Mouse (Mus musculus): ENCODE measurements around the gene Tprgl. TPM values are rescaled to one million over a fixed set of nuclear protein-coding genes. Genes with fewer than 3 reads are reported as not detected.

The Tprgl gene
- polyA plus RNA-seq, 1 experiment: 173 TPM

DNA sequence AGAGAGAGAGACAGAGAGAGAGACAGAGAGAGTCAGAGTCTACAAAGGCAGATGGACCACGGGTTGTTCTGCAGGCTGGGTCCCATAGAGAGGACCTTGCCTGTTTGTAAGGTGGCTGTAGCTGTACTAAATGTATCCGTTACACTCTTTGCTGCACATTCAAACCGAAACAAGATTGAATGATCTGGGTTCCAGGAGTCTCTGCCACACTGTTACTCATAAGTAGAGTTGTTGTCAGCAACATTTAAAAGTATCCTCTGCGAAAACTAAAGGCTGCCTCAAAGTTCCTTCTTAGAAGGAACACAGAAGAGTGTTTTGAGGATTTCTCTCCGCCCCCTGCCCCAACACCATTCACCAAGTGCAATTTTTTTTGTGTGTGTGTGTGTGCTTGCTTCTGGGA is 23.3 kb downstream of the Tprgl start:
- WGBS: 59% methylated on average over 5 of the region's 5 CpGs
- DNase-seq: no peak
- H3K4me1 ChIP-seq (ENCODE audit: control insufficient read depth, insufficient read depth, low read length): no peaks in the 10 kb centered on the region
- no peak overlapping the region for H3K27ac ChIP-seq (ENCODE audit: insufficient read depth, low read depth, low read length)
- no peaks in the 10 kb centered on the region for H3K36me3 ChIP-seq (ENCODE audit: control insufficient read depth, insufficient read depth, low read length)
- H3K27me3 ChIP-seq (replicated peaks; ENCODE audit: control insufficient read depth, insufficient read depth, low read length): peaks cover 13% of the 10 kb centered on the region
- TF ChIP-seq CTCF (conservative IDR thresholded peaks at IDR 0.05; ENCODE audit: insufficient read depth, insufficient read length, low read depth, low read length) (no peak), POLR2A (IDR thresholded peaks at IDR 0.05; ENCODE audit: low read depth, low read length) (no peak)
- H3K4me3 ChIP-seq (ENCODE audit: insufficient read depth, low read depth, low read length): no peak overlapping the region

DNA sequence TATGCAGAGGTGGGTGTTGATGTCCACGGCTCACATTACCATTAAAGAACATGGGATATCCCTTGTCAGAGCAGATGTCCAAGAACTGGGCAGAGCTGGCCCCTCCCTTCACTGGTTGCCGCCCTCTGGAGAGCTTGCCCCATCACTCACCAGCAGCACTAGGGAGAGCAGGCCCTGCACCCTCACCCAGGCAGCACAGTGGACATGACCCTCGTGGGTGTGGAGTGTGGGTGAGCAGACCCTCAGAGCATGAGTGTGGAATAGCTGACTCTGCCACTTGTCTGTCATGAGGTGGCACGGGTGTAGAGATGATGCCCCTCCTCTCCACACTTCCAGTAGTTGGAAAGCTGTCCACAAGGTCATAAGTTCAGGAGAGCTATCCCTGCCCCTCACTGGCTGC is 25.7 kb downstream of the Tprgl start:
- TF ChIP-seq CTCF (conservative IDR thresholded peaks at IDR 0.05; ENCODE audit: insufficient read depth, insufficient read length, low read depth, low read length) (no peak), POLR2A (IDR thresholded peaks at IDR 0.05; ENCODE audit: low read depth, low read length) (no peak)

DNA sequence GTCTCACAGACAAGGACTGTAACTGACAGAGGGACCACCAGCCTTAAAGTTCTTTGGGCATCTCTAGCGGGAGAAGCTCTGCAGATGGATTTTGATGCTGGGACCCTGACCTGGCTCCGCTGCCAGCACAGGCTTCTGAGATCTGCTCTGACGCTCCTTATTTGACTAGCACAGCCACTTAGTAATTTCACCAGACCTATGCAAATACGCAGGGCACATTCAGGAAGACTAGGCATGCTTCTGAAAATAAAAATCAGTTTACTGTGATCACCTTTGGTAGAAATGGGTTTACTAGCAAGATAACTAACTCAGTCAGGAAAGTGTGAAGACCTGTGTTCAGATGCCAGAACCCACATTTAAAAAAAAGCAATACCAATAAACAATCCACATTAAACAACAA is 28.6 kb downstream of the Tprgl start:
- no peak for DNase-seq
- 90% methylated on average over 4 of the region's 4 CpGs for WGBS
- Histone ChIP-seq H3K4me3 (ENCODE audit: insufficient read depth, low read depth, low read length) (no peak overlapping the region), H3K36me3 (ENCODE audit: control insufficient read depth, insufficient read depth, low read length) (no peaks in the 10 kb centered on the region), H3K4me1 (ENCODE audit: control insufficient read depth, insufficient read depth, low read length) (no peaks in the 10 kb centered on the region), H3K27me3 (replicated peaks; ENCODE audit: control insufficient read depth, insufficient read depth, low read length) (no peaks in the 10 kb centered on the region), H3K27ac (ENCODE audit: insufficient read depth, low read depth, low read length) (no peak overlapping the region)
- TF ChIP-seq POLR2A (IDR thresholded peaks at IDR 0.05; ENCODE audit: low read depth, low read length) (no peak), CTCF (conservative IDR thresholded peaks at IDR 0.05; ENCODE audit: insufficient read depth, insufficient read length, low read depth, low read length) (no peak)

More for the DNA sequence above, 25.7 kb downstream of the Tprgl start:
- DNase-seq: no peak
- Histone ChIP-seq H3K4me3 (ENCODE audit: insufficient read depth, low read depth, low read length) (no peak overlapping the region), H3K27ac (ENCODE audit: insufficient read depth, low read depth, low read length) (no peak overlapping the region), H3K27me3 (replicated peaks; ENCODE audit: control insufficient read depth, insufficient read depth, low read length) (peaks cover 6% of the 10 kb centered on the region), H3K4me1 (ENCODE audit: control insufficient read depth, insufficient read depth, low read length) (no peaks in the 10 kb centered on the region), H3K36me3 (ENCODE audit: control insufficient read depth, insufficient read depth, low read length) (no peaks in the 10 kb centered on the region)
- WGBS: 50% methylated on average over 4 of the region's 4 CpGs

DNA sequence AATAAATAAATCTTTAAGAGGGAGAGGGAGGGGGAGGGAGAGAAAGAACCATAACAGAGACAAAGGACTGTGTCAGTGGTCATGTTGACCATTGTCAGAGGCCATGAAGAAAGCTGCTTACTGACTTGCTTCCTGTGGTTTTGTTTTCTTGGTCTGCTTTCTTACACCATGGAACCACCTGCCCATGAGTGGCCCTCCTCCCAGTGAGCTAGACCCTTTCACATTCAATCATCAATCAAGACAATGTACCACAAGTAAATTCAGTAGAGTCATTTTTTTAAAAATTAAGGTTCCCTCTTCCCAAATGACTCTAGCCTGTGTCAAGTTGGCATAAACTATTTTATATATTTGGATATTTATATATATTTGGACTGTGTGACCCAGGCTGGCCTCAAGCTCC is 30.5 kb downstream of the Tprgl start:
- H3K4me1 ChIP-seq (ENCODE audit: control insufficient read depth, insufficient read depth, low read length): no peaks in the 10 kb centered on the region
- TF ChIP-seq CTCF (conservative IDR thresholded peaks at IDR 0.05; ENCODE audit: insufficient read depth, insufficient read length, low read depth, low read length): no peak
- TF ChIP-seq POLR2A (IDR thresholded peaks at IDR 0.05; ENCODE audit: low read depth, low read length): no peak
- H3K27ac ChIP-seq (ENCODE audit: insufficient read depth, low read depth, low read length): no peak overlapping the region
- no peak overlapping the region for H3K4me3 ChIP-seq (ENCODE audit: insufficient read depth, low read depth, low read length)
- H3K36me3 ChIP-seq (ENCODE audit: control insufficient read depth, insufficient read depth, low read length): no peaks in the 10 kb centered on the region
- DNase-seq: no peak
- no peaks in the 10 kb centered on the region for H3K27me3 ChIP-seq (replicated peaks; ENCODE audit: control insufficient read depth, insufficient read depth, low read length)

DNA sequence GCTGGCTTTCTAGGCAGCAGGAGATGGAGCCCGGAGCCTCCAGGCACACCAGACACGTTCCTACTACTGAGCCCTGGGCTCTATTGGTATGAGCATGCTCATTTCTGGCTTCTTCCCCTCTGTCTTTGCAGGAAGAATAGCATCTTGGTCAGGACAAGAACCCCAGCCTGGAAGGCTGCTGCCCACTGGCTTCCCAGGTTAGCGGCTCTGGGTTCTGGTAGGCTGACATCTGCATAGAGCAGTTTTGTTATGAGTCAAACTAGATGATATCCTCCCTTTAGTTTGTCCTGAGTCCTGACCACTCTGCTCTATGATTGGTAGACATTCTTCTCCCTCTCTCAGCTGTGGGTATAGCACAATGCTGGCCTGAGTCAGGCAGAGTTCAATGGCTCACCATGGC is 33.2 kb downstream of the Tprgl start:
- Histone ChIP-seq H3K4me1 (ENCODE audit: control insufficient read depth, insufficient read depth, low read length) (no peaks in the 10 kb centered on the region), H3K4me3 (ENCODE audit: insufficient read depth, low read depth, low read length) (no peak overlapping the region), H3K27ac (ENCODE audit: insufficient read depth, low read depth, low read length) (no peak overlapping the region), H3K27me3 (replicated peaks; ENCODE audit: control insufficient read depth, insufficient read depth, low read length) (no peaks in the 10 kb centered on the region), H3K36me3 (ENCODE audit: control insufficient read depth, insufficient read depth, low read length) (no peaks in the 10 kb centered on the region)
- DNase-seq: no peak
- TF ChIP-seq POLR2A (IDR thresholded peaks at IDR 0.05; ENCODE audit: low read depth, low read length): no peak
- no peak for TF ChIP-seq CTCF (conservative IDR thresholded peaks at IDR 0.05; ENCODE audit: insufficient read depth, insufficient read length, low read depth, low read length)
- WGBS: 71% methylated on average over 3 of the region's 3 CpGs

DNA sequence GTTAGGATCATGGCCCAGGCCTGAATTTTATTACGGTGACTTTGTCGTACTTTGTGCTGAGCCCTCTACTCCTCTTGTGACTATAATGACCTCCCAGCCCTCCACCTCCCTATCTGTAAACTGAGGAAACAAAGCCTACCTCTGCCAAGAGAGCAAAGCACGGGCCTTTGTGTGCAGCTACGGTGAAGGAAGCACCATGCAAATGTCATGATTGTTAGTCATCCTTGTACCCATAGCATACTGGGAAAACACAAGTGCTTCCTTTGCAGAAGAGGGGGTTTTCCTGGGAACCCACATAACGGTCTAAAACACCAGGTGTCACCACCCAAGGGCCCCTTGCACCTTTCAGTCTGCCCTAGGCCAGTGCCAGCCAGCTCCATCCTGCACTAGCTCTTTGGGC is 35.3 kb downstream of the Tprgl start:
- no peak for DNase-seq
- Histone ChIP-seq H3K27me3 (replicated peaks; ENCODE audit: control insufficient read depth, insufficient read depth, low read length) (no peaks in the 10 kb centered on the region), H3K4me3 (ENCODE audit: insufficient read depth, low read depth, low read length) (no peak overlapping the region), H3K27ac (ENCODE audit: insufficient read depth, low read depth, low read length) (no peak overlapping the region), H3K4me1 (ENCODE audit: control insufficient read depth, insufficient read depth, low read length) (no peaks in the 10 kb centered on the region), H3K36me3 (ENCODE audit: control insufficient read depth, insufficient read depth, low read length) (no peaks in the 10 kb centered on the region)
- WGBS: 62% methylated on average over 5 of the region's 5 CpGs
- TF ChIP-seq CTCF (conservative IDR thresholded peaks at IDR 0.05; ENCODE audit: insufficient read depth, insufficient read length, low read depth, low read length) (no peak), POLR2A (IDR thresholded peaks at IDR 0.05; ENCODE audit: low read depth, low read length) (no peak)

DNA sequence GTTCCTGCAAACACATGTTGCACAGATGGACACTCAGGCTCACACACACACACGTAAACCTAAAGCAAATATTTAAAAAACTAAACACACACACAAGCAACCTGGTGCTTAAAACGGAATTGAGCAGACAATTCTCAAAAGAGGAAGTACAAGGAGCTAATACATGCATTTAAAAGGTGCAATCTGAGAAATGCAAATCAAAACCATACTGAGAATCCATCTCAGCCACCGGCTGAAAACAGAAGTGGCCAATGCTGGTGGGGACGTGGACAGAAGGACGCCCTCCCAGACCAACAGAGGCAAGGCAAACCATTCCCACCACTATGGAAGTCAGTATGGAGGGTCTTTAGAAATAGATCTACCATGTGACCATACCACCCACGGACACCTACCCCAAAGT is 36.9 kb downstream of the Tprgl start:
- DNase-seq: no peak
- TF ChIP-seq CTCF (conservative IDR thresholded peaks at IDR 0.05; ENCODE audit: insufficient read depth, insufficient read length, low read depth, low read length) (no peak), POLR2A (IDR thresholded peaks at IDR 0.05; ENCODE audit: low read depth, low read length) (no peak)
- Histone ChIP-seq H3K36me3 (ENCODE audit: control insufficient read depth, insufficient read depth, low read length) (no peaks in the 10 kb centered on the region), H3K27me3 (replicated peaks; ENCODE audit: control insufficient read depth, insufficient read depth, low read length) (no peaks in the 10 kb centered on the region), H3K4me3 (ENCODE audit: insufficient read depth, low read depth, low read length) (no peak overlapping the region), H3K4me1 (ENCODE audit: control insufficient read depth, insufficient read depth, low read length) (no peaks in the 10 kb centered on the region), H3K27ac (ENCODE audit: insufficient read depth, low read depth, low read length) (no peak overlapping the region)
- WGBS: 79% methylated on average over 6 of the region's 6 CpGs

DNA sequence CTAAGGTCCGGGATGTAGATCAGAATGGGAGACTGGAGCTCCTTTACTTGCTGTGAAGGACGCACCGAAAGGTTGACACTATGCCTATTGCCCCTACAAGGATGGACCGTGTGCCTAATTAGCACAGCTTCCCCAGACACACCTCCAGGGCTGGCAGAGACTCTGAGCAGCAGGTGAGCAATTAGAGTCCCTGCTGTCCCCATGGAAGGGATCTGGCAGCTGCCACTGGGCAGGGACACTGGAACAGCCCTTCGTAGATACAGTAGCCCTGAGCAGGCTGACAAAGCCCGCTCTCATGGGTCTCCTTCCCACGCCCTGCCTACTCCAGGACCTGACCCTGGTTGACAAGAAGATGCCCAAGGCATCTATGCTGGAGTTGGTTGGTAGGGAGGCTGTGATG is 38.1 kb downstream of the Tprgl start:
- 73% methylated on average over 7 of the region's 7 CpGs for WGBS
- TF ChIP-seq CTCF (conservative IDR thresholded peaks at IDR 0.05; ENCODE audit: insufficient read depth, insufficient read length, low read depth, low read length): no peak
- no peak overlapping the region for H3K4me3 ChIP-seq (ENCODE audit: insufficient read depth, low read depth, low read length)

More for the DNA sequence above, 38.1 kb downstream of the Tprgl start:
- H3K27ac ChIP-seq (ENCODE audit: insufficient read depth, low read depth, low read length): no peak overlapping the region
- no peaks in the 10 kb centered on the region for H3K36me3 ChIP-seq (ENCODE audit: control insufficient read depth, insufficient read depth, low read length)
- DNase-seq: no peak
- no peaks in the 10 kb centered on the region for H3K27me3 ChIP-seq (replicated peaks; ENCODE audit: control insufficient read depth, insufficient read depth, low read length)
- no peaks in the 10 kb centered on the region for H3K4me1 ChIP-seq (ENCODE audit: control insufficient read depth, insufficient read depth, low read length)
